Mouse (Mus musculus) heart, embryonic 12.5 days (tissue): ENCODE measurements at regions not wholly inside any gene's neighbourhood (a gene's known extent, or its start where the extent isn't known, plus 50 kb on each side); places are given as distances from the start of the nearest gene placed in this dataset.
A peak's percentile ranks its signal among the peaks of the same experiment; 100 is the strongest.

Source experiments
- ATAC-seq: fragments of 200-750 bp; cut with Nextera tagmentation; 2 replicates; pipeline ENCODE4 v1.8.0; 2017; ENCODE audit warnings: moderate TSS enrichment, moderate library complexity; ENCODE audit not compliant: insufficient number of reproducible peaks, low FRiP score
- H3K27ac ChIP-seq: fragments of 300-500 bp; sonication (generic); 2 replicates; pipeline ENCODE4 v1.5.1; 2016; ENCODE audit warnings: mild to moderate bottlenecking, moderate library complexity; ENCODE audit not compliant: poor library complexity, severe bottlenecking
- H3K27me3 ChIP-seq: fragments of 300-500 bp; sonication (generic); replicated peaks from 2 replicates; pipeline ENCODE4 v1.6.1; 2016; ENCODE audit warnings: mild to moderate bottlenecking, moderate library complexity
- H3K36me3 ChIP-seq: fragments of 300-500 bp; sonication (generic); 2 replicates; pipeline ENCODE4 v1.6.1; 2016; ENCODE audit warnings: mild to moderate bottlenecking, moderate library complexity
- H3K4me1 ChIP-seq: fragments of 300-500 bp; sonication (generic); replicated peaks from 2 replicates; pipeline ENCODE4 v1.6.1; 2016; ENCODE audit warnings: mild to moderate bottlenecking
- H3K4me2 ChIP-seq: fragments of 300-500 bp; sonication (generic); 2 replicates; pipeline ENCODE4 v1.6.1; 2016; ENCODE audit warnings: mild to moderate bottlenecking, moderate library complexity
- H3K4me3 ChIP-seq: fragments of 300-500 bp; sonication (generic); 2 replicates; pipeline ENCODE4 v1.5.1; 2016; ENCODE audit warnings: mild to moderate bottlenecking
- H3K9ac ChIP-seq: fragments of 300-500 bp; sonication (generic); 2 replicates; pipeline ENCODE4 v1.6.1; 2016; ENCODE audit warnings: mild to moderate bottlenecking, moderate library complexity
- H3K9me3 ChIP-seq: fragments of 300-500 bp; sonication (generic); replicated peaks from 2 replicates; pipeline ENCODE4 v1.6.1; 2016; ENCODE audit warnings: mild to moderate bottlenecking, moderate library complexity
- WGBS: fragments of 180-500 bp; shearing (Covaris S2); methylation state at CpG from one replicate; pipeline ENCODE4 v1.1.7; 2016; 5-methylcytosine and 5-hydroxymethylcytosine counted together

DNA sequence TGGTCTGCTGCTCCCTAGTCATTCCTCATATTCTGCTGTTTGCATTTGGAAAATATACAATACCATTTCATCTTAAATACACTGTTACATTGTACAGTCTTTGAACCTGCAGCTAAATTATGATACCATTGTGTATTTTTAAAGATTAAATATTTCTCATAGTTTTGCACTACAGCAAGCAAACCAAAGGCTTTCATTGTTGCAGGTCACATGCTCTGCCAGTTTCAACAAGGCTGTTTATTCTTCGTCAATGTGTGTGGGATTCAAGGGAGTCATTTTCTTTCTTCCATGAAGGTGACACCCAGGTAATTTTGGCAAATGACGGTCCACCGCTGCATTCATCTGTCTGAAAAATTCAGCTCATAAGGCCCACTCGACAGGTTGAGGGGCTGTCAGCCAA, 200.9 kb upstream of the Lrig1 start:
- Histone ChIP-seq H3K9me3 (no peaks in the 10 kb centered on the region), H3K27me3 (no peaks in the 10 kb centered on the region), H3K4me1 (no peaks in the 10 kb centered on the region), H3K9ac (no peak overlapping the region), H3K36me3 (no peaks in the 10 kb centered on the region), H3K27ac (no peak overlapping the region), H3K4me2 (no peak overlapping the region), H3K4me3 (no peak overlapping the region)
- ATAC-seq: no peak
- WGBS: 84% methylated on average over 4 of the region's 4 CpGs

- no peak for ATAC-seq
- no peaks in the 10 kb centered on the region for H3K36me3 ChIP-seq
- H3K4me3 ChIP-seq: no peak overlapping the region
- no peaks in the 10 kb centered on the region for H3K4me1 ChIP-seq
- no peak overlapping the region for H3K9ac ChIP-seq
- WGBS: 88% methylated on average over 9 of the region's 9 CpGs
- H3K9me3 ChIP-seq: no peaks in the 10 kb centered on the region
- H3K4me2 ChIP-seq: no peak overlapping the region
- no peak overlapping the region for H3K27ac ChIP-seq
- H3K27me3 ChIP-seq: no peaks in the 10 kb centered on the region
These were observed 198.9 kb upstream of the Lrig1 start for GRCm38 (mm10) chr6:94898881-94899280.

DNA sequence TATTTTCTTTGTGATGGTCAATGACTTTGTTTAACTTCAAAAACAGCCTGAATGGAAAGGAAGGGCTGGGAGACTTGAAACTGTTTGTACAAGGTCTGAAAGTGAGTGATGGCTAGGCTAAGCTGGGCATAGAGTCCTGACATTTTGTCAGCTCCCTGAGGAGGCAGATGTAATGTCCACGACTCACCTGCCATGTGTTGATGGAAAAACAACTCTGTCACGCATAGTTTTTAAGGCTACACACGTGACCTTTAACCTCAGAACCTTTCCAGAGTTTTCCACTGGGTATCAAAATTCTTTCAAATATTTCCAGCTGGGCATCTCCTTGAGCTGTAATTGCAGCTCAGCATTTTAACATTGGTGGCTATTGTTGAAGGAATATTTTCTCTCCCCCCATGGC, 190.2 kb upstream of the Lrig1 start:
- no peaks in the 10 kb centered on the region for H3K36me3 ChIP-seq
- H3K9ac ChIP-seq: no peak overlapping the region
- no peak overlapping the region for H3K27ac ChIP-seq
- no peaks in the 10 kb centered on the region for H3K27me3 ChIP-seq
- no peak for ATAC-seq
- WGBS: 41% methylated on average over 3 of the region's 3 CpGs
- H3K4me2 ChIP-seq: no peak overlapping the region
- H3K9me3 ChIP-seq: no peaks in the 10 kb centered on the region
- peaks cover 38% of the 10 kb centered on the region for H3K4me1 ChIP-seq
- no peak overlapping the region for H3K4me3 ChIP-seq

- no peak for ATAC-seq
- no peak overlapping the region for H3K27ac ChIP-seq
- 40% methylated on average over 10 of the region's 10 CpGs for WGBS
These were observed 189.3 kb upstream of the Lrig1 start for GRCm38 (mm10) chr6:94889271-94889670.

DNA sequence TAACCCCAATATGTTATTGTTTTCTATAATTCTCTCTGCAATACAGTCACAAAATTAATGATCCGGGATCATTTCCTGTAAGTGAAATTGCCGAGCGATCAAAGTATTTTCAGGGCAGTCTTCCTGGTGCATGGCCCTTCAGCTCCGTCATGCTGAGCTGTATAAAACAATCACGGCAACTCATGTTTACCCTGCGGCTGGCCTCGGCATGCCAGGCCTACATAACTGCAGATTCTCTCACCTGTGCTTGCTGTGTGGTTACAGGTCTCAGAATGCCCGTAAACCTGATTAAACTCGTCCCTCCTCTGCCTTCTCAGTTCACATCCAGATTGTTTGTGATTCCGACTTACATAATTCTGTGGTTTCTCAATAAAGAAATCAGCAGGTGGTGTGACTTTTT, 181.2 kb upstream of the Lrig1 start:
- no peak overlapping the region for H3K27ac ChIP-seq
- WGBS: 78% methylated on average over 10 of the region's 10 CpGs

More at GRCm38 (mm10) chr6:94889271-94889670, 189.3 kb upstream of the Lrig1 start:
- H3K4me1 ChIP-seq: peaks cover 38% of the 10 kb centered on the region
- H3K27me3 ChIP-seq: no peaks in the 10 kb centered on the region
- H3K36me3 ChIP-seq: no peaks in the 10 kb centered on the region
- H3K9me3 ChIP-seq: no peaks in the 10 kb centered on the region
- H3K4me2 ChIP-seq: no peak overlapping the region
- no peak overlapping the region for H3K4me3 ChIP-seq
- no peak overlapping the region for H3K9ac ChIP-seq

GRCm38 (mm10) chr6:94875841-94876240, 175.9 kb upstream of the Lrig1 start:
- no peak for ATAC-seq

More for the DNA sequence above, 181.2 kb upstream of the Lrig1 start:
- Histone ChIP-seq H3K9me3 (no peaks in the 10 kb centered on the region), H3K27me3 (no peaks in the 10 kb centered on the region; the same call in 1 of the 2 replicates), H3K4me1 (no peaks in the 10 kb centered on the region), H3K4me3 (no peak overlapping the region), H3K9ac (no peak overlapping the region), H3K36me3 (no peaks in the 10 kb centered on the region), H3K4me2 (no peak overlapping the region)
- ATAC-seq: no peak

GRCm38 (mm10) chr6:94875065-94875464, 175.1 kb upstream of the Lrig1 start:
- Histone ChIP-seq H3K27ac (no peak overlapping the region), H3K27me3 (no peaks in the 10 kb centered on the region; the same call in 1 of the 2 replicates), H3K36me3 (no peaks in the 10 kb centered on the region), H3K9ac (no peak overlapping the region), H3K4me2 (no peak overlapping the region), H3K4me1 (no peaks in the 10 kb centered on the region; the same call in 1 of the 2 replicates), H3K9me3 (no peaks in the 10 kb centered on the region), H3K4me3 (no peak overlapping the region)
- WGBS: 81% methylated on average over 4 of the region's 4 CpGs
- ATAC-seq: no peak

More at GRCm38 (mm10) chr6:94875841-94876240, 175.9 kb upstream of the Lrig1 start:
- Histone ChIP-seq H3K4me3 (no peak overlapping the region), H3K9ac (no peak overlapping the region), H3K4me2 (no peak overlapping the region), H3K9me3 (no peaks in the 10 kb centered on the region), H3K27me3 (no peaks in the 10 kb centered on the region; the same call in 1 of the 2 replicates), H3K4me1 (no peaks in the 10 kb centered on the region; the same call in 1 of the 2 replicates), H3K27ac (no peak overlapping the region), H3K36me3 (no peaks in the 10 kb centered on the region)
- 79% methylated on average over 5 of the region's 5 CpGs for WGBS

- Histone ChIP-seq H3K27me3 (no peaks in the 10 kb centered on the region; the same call in 1 of the 2 replicates), H3K36me3 (no peaks in the 10 kb centered on the region), H3K4me2 (no peak overlapping the region), H3K9me3 (no peaks in the 10 kb centered on the region), H3K4me1 (no peaks in the 10 kb centered on the region; the same call in 1 of the 2 replicates), H3K27ac (no peak overlapping the region), H3K9ac (no peak overlapping the region), H3K4me3 (no peak overlapping the region)
- whole genome bisulfite sequencing: 82% methylated on average over 1 of the region's 1 CpGs
- ATAC-seq: no peak
These were observed 174.5 kb upstream of the Lrig1 start for GRCm38 (mm10) chr6:94874415-94874814.

DNA sequence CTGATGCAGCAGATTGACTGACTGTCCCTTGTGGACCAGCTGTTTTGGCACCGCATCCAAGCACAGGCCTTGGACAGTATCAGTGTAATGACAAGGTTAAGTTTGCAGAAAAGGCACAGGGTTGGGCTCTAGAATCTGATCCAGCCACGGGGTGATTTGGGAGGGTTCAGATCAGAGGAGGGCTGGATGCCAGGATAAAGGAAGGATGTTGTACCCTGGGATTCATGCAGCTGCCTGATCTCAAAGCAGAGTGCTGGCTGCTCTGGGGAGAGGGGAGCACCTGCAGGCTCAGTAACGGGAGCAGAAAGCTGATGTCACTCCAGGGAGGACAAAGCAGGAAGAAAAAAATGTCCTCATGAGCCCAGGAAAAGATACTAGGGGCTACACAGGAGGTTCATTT, 168.0 kb upstream of the Lrig1 start:
- Histone ChIP-seq H3K4me2 (no peak overlapping the region), H3K36me3 (no peaks in the 10 kb centered on the region), H3K27me3 (no peaks in the 10 kb centered on the region), H3K9me3 (no peaks in the 10 kb centered on the region), H3K4me1 (peaks cover 25% of the 10 kb centered on the region), H3K4me3 (no peak overlapping the region), H3K27ac (no peak overlapping the region), H3K9ac (no peak overlapping the region)
- ATAC-seq: no peak
- WGBS: 52% methylated on average over 3 of the region's 3 CpGs

DNA sequence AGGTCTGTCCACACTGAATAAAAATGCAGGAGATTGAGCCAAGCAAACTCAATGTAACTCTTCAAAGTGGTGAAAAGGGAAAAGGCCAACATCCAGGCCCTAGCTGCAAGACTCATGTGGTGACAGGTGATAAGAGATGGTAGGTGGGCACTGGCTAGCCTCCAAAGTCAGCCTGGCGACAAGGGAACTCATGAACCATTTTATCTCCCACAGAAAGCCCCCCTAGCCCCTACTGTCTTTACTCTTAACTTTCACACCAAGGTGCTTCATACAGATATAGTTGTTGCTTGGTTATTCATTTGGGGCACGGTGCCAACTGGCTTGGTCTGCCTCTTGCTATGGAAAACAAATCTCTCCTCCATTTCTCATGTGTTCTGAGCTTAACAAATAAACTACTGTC, 165.5 kb upstream of the Lrig1 start:
- 29% methylated on average over 2 of the region's 2 CpGs for WGBS
- peaks cover 25% of the 10 kb centered on the region for H3K4me1 ChIP-seq
- 0 out of 2 replicates have a peak, but pooled peaks have one; percentile 57 for ATAC-seq
- H3K4me2 ChIP-seq: 0 out of 2 replicates have a peak overlapping the region, but pooled peaks have one; percentile 8
- H3K9me3 ChIP-seq: no peaks in the 10 kb centered on the region
- no peak overlapping the region for H3K9ac ChIP-seq
- no peak overlapping the region for H3K4me3 ChIP-seq
- no peaks in the 10 kb centered on the region for H3K36me3 ChIP-seq
- H3K27ac ChIP-seq: peak overlapping the region; percentile 50; the same call in 1 of the 2 replicates
- H3K27me3 ChIP-seq: 0 out of 2 replicates have a peak, but pooled peaks cover 3% of the 10 kb centered on the region

- Histone ChIP-seq H3K27ac (no peak overlapping the region), H3K4me1 (0 out of 2 replicates have a peak, but pooled peaks cover 7% of the 10 kb centered on the region), H3K4me2 (no peak overlapping the region), H3K9ac (no peak overlapping the region), H3K9me3 (no peaks in the 10 kb centered on the region), H3K27me3 (0 out of 2 replicates have a peak, but pooled peaks cover 3% of the 10 kb centered on the region), H3K4me3 (no peak overlapping the region), H3K36me3 (no peaks in the 10 kb centered on the region)
- 77% methylated on average over 5 of the region's 5 CpGs for WGBS
- no peak for ATAC-seq
These were observed 158.2 kb upstream of the Lrig1 start for GRCm38 (mm10) chr6:94858121-94858621.

DNA sequence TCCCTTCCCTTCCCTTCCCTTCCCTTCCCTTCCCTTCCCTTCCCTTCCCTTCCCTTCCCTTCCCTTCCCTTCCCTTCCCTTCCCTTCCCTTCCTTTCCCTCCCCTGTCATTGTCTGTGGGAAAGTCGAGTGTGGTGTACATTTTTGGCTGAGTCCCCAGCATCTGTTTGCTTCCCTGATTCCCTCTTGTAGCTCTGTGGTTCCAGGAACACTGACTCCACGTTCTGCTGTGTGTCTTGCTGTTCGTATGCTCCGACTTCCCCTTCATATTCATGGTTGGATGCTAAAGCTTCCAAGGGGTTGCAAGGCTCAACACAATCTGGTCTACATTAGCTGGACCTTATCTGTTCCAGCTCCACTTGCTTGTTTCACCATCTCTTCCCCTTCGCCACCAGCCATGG, 150.2 kb upstream of the Lrig1 start:
- WGBS: 60% methylated on average over 4 of the region's 5 CpGs
- Histone ChIP-seq H3K27ac (no peak overlapping the region), H3K9me3 (no peaks in the 10 kb centered on the region; the same call in 1 of the 2 replicates), H3K36me3 (no peaks in the 10 kb centered on the region), H3K4me1 (0 out of 2 replicates have a peak, but pooled peaks cover 4% of the 10 kb centered on the region), H3K27me3 (no peaks in the 10 kb centered on the region), H3K4me3 (no peak overlapping the region), H3K9ac (no peak overlapping the region), H3K4me2 (no peak overlapping the region)
- ATAC-seq: no peak
